Mouse (Mus musculus): ENCODE results near the gene Ahnak2. TPM values are rescaled to one million over a fixed set of nuclear protein-coding genes. Genes with fewer than 3 reads are reported as not detected.

Ahnak2 gene
- total RNA-seq, 4 experiments from 2014 or later = 19.3 to 24.6 (median 20.6) TPM

- DNase-seq (ENCODE audit: low spot score) = no peak
These were observed 67.4 kb downstream of the Ahnak2 start for GRCm38 (mm10) chr12:112734881-112735655.

DNA sequence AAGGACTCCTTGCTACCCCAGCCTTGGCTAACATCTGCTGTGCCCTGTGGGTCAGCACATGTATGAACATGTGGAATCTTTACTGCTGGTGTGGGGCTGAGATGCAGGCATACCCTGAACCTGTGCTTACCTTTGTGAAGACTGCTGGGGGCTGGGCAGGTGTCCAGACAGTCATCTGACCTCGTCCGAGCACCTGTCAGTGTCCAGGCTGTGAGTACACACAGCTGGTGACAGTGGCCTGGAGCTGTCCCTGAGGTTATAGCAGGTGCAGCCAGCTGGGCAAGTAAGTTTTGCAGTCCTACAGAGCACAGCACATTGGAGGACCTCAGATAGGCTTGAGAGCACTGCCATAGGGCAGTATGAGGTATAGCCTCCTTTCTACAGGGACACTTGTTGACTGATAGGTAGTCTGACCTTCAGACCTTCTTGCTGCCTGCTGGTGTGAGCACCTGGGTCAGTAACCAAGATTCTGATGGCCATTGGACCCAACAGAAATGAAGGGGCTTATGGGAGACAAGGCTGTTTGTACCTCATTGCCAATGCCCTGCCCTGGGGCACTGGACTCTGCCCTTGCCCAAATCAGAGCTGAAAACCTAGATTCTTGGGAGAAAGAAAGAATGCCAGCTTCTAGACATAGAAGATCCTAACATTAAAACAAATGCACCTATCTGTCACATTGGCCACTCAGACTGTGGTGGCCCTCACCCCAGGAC, 68.2 kb downstream of the Ahnak2 start:
- DNase-seq (ENCODE audit: low spot score) = no peak

GRCm38 (mm10) chr12:112732591-112732990, 69.9 kb downstream of the Ahnak2 start:
- DNase-seq (ENCODE audit: low spot score) = no peak

DNA sequence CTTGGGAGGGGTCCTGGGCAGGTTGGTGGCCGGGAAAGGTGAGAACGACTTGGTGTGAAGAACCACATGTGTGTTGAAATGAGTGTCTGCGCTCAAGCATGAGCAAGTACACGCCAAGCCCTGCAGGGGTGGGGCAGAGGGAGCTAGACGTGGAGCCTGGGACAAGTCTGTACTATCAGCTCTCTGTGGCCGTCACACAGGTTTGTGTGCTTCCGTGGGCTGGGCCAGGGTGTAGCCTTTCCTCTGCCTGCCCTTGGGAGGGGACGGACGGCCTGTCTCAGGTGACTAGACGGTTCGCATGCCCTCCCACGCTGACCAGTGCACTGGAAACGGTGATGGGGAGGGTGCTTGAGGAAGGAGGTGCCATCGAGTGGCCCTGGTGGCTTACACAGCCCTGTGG, 71.6 kb downstream of the Ahnak2 start:
- DNase-seq (ENCODE audit: low spot score) = no peak

GRCm38 (mm10) chr12:112727801-112728200, 74.7 kb downstream of the Ahnak2 start:
- no peak for DNase-seq (ENCODE audit: low spot score)

DNA sequence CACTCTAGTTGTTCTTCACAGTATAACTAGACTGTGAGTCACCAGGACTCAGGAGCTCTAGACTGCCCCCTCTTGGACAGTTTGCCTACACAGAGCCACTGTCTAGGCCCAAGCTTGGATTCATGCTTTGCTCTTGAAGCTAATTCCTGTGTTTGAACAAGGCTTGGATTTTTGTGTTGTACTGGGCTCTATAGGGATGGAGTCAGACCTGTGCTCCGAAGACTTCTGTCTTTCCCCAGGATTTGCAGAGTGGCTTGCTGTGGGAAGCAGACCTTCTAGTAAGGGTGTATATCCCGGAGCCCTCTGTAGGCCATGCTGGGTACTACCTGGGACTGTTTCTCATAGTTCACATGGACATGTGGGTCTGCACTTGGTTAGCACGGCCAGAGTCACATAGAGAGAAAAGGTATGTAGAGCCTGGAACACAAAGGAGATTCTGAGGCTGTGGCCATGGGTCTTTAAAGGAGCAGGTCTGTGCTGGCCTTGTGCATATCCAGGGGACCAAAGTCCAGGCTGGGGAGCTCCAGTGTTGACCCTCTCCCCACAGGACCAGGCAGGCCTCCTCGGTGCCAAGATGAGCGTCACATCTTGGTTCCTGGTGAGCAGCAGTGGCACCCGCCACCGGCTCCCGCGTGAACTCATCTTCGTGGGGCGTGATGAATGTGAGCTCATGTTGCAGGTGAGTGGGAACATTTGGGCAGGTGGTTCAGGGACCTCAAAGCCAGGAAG, 78.2 kb downstream of the Ahnak2 start:
- DNase-seq (ENCODE audit: low spot score) = peak; percentile 52

DNA sequence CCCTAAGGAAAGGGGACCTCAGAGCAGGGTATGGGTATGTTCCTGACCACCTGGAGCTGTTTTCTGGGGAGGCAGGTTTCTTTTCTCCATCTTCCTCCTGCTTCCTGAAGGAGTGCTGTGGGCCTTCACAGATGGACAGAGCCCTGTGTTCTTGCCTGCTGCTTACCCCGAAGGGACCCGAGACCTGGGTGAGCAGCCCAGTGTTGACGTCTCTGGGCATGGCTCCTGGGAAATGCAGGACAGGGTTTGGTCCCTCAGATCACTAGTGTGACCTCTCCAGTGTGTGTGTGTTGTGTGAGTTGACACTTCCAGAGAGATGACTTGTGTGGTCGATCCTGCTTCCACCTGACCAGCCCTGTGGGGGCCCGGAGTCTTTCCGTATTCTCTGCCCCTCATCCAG, 79.0 kb downstream of the Ahnak2 start:
- DNase-seq (ENCODE audit: low spot score) = no peak

- no peak for DNase-seq (ENCODE audit: low spot score)
These were observed 79.5 kb downstream of the Ahnak2 start for GRCm38 (mm10) chr12:112723028-112723330.

DNA sequence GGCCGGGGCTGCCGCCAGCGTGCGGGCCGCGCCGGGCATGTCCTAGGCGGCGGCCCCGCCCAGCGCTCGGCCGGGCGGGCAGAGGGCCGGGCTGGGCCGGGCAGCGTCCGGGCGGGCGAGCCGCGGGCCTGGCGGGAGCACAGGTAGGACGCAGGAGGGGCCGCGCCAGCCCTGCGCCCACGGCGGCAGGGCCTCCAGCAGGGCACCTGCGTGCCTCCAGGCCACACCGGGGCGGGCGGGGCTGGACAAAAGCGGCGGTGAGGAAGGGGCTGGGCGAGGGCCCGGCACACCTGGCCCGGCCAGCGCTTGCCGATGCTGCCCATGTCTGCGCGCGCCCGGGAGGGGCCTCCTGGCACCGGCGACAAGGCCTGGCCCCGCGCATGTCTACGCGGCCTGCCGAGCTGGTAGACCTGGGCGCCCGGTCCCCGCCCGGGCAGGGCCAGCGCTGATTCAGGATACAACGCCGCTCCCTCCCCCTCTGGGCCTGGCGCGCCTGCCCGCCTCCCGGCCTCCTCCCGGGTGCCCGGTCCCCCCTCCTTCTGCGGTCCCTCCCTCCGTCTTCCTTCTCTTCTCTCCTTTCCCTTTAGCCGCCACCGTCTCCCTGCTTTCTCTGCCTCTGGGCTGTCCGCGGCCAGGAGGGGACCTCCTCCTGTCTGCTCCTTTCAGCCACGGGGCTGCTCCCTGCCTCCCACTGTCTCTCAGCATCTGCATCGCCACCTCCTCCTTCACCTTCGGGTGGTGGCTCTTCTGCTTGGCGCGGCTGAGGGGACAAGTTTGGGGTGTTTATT, 80.0 kb downstream of the Ahnak2 start:
- DNase-seq (ENCODE audit: low spot score) = no peak

Small RNAs within 50 kb of the gene (microRNA-seq; reads per million reads assigned to microRNA genes)
- gene Mir6940 = not detected

Other genes with a start within 250 kb of the Ahnak2 start
- gene Inf2, start 213.9 kb downstream of the Ahnak2 start, total RNA-seq (2022) = 10 to 100 TPM; 14.7 to 19.5 (median 17.7) TPM
- gene Adssl1, start 182.6 kb downstream of the Ahnak2 start, total RNA-seq (2022) = 100 to 1,000 TPM; 184 to 207 (median 193) TPM
- gene Siva1, start 158.0 kb downstream of the Ahnak2 start, total RNA-seq (2022) = 10 to 100 TPM; 28.3 to 35.2 (median 30.0) TPM
- 100 to 1,000 TPM; 161 to 195 (median 179) TPM for gene Akt1, start 127.8 kb downstream of the Ahnak2 start, total RNA-seq (2022)
- 1 to 10 TPM; 4.0 to 5.5 (median 4.9) TPM for gene Zbtb42, start 123.8 kb downstream of the Ahnak2 start, total RNA-seq (2022)
- 10 to 100 TPM; 12.3 to 14.7 (median 13.4) TPM for gene Cep170b, start 82.2 kb downstream of the Ahnak2 start, total RNA-seq (2022)
- 1 to 10 TPM; 3.4 to 8.1 (median 4.3) TPM for gene Pld4, start 42.0 kb downstream of the Ahnak2 start, total RNA-seq (2022)
- gene Clba1, start 6.3 kb upstream of the Ahnak2 start, total RNA-seq (2022) = 1 to 10 TPM; 1.8 to 4.3 (median 2.4) TPM
- gene Cdca4, start 26.8 kb upstream of the Ahnak2 start, total RNA-seq (2022) = 1 to 10 TPM; 5.6 to 6.5 (median 6.2) TPM
- under 1 TPM; 0.25 to 0.52 (median 0.33) TPM for gene Gpr132, start 65.6 kb upstream of the Ahnak2 start, total RNA-seq (2022)
- 10 to 100 TPM; 25.1 to 30.4 (median 29.8) TPM for gene Jag2, start 127.1 kb upstream of the Ahnak2 start, total RNA-seq (2022)
- 10 to 100 TPM in 1 of 4 experiments, 1 to 10 TPM in 3; 7.0 to 11.7 (median 8.5) TPM for gene Nudt14, start 139.5 kb upstream of the Ahnak2 start, total RNA-seq (2022)
- 10 to 100 TPM; 21.6 to 29.6 (median 26.3) TPM for gene Btbd6, start 173.8 kb upstream of the Ahnak2 start, total RNA-seq (2022)
- gene Brf1, start 198.0 kb upstream of the Ahnak2 start, total RNA-seq (2022) = 10 to 100 TPM; 22.9 to 28.1 (median 24.6) TPM
- gene Pacs2, start 211.9 kb upstream of the Ahnak2 start, total RNA-seq (2022) = 10 to 100 TPM; 30.4 to 38.2 (median 36.1) TPM

Data from heart, adult 8-10 months (tissue).